Mouse (Mus musculus): ENCODE measurements around the gene Tigar.

Gene Tigar

DNA sequence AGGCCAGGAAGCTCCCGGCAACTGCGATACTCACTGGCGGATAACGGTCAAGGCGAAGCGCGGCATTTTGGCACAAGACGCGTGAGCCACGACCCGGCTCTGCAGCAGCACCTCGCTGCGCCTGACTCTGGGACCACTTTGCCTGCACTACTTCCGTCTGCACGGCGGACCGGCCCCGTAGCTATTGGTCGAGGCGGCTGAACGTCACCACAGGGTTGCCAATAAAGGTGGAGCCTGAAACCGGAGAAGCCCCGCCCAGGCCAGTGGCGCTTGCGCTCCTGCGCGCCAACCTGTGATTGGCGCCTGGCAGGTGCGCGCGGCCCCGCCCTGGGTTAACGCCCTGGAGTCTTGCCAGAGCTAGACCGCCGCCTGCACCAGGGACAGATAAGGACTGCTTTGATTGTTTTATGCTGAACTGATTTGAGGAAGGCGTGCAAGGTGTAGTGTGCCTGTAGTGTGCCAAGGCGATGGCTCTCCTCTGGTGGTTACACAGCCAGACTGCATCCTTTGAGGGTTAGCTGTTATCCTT lies at the start of gene Tigar:
TSS of gene Tigar (minus strand) at position 156 of the 529 bp plus-strand sequence.
- DNase-seq, result peak; percentile 88

DNA sequence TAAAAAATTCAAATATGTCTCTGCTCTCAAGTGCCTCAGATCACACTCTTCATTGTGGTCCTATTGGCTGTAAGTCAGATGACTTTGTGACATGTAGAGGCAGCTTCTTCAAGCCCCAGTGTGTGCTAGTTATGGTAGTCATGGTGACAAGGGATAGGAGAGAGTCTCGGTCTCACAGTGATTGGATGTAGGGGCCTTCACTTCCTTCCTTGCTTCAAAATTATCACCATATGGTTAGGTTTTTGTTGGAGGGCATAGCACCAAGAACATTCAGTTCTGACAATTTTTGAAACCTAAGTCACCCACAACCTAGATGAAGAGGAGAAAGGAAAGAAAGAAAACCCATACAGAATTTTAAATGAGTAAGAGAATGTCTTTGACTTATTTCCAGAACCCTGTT lies 48.0 kb upstream of the Tigar start:
- DNase-seq, result no peak

DNA sequence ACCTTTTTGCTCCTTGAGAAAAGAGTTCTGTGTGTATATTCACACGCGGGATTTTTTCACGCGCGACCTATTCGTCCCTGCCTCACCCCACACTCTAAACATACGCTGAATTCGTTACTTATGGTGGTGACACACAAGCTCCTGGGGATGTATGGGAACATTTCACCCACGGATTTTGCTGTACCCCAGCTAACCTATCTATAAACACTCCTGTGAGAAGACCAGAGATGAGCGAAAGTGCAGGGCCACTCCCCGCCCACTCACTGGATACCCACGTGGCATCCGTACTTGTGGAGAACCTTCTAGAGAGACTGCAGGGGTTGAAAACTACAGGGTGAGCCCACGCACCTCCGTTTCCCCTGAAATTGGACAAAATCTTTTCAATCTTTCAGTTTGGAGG lies 46.1 kb upstream of the Tigar start:
- peak; percentile 14 for DNase-seq

DNA sequence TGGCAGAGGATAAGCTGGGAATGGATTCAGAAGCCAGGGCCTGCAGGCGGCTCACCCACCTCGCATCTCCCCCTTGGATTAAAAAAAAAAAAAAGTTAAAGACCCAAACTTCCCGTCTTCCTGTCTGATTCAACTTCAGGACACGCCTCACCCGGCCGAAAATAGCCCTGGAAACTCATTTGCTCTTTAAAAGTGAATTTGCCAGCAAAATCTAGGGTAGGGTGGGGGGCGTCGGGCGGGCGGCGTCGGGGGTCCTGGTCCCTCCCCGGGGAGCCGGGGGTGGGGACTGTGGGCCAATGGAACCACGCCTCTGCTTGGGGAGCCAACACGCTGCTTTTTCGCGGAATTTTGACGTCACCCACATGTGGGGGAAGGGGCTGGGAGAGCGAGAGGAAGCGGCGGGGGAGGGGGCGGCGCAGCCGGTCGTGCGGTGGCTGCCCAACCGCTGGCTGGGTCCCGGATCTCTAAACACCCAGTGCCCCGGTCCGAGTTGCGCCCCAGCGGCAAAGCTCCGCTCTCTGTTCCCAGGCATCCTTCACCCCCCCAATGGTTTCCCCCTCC lies 45.4 kb upstream of the Tigar start:
- DNase-seq, result peak; percentile 71

DNA sequence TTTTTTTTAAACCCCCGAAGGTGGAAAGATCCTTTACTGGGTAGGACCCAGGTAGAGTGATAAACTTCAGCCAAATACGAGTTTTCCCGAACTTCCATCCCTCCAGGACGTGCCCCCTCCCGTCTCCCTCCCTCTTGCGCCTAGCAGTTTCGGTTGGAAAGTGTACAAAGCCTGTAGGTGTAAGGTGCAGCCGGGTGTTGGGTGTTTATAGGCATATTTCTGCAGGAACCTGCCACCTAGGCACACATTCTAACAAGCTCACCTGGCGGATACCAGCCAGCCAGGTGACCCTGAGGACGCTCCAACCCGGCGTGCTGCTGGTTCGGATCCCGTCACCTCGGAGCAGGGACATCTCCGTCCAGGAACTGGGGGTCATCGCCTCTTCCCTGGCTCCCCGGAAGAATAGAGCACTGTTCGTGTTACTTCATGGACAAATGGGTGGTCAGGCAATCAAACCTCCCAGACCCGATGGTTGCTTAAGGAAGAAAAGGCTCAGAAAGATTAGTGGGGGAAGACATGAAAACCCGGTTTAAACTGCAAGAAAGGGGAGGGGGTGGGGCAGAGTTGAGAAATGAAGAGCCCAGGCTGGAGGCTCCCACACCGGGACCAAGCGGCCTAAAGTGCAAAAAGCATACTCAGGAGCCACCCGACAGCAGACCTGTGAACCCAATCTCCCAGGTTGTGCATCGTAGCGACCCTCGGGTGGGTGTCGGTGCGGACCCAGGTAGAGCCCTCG lies 44.8 kb upstream of the Tigar start:
- DNase-seq, result no peak

DNA sequence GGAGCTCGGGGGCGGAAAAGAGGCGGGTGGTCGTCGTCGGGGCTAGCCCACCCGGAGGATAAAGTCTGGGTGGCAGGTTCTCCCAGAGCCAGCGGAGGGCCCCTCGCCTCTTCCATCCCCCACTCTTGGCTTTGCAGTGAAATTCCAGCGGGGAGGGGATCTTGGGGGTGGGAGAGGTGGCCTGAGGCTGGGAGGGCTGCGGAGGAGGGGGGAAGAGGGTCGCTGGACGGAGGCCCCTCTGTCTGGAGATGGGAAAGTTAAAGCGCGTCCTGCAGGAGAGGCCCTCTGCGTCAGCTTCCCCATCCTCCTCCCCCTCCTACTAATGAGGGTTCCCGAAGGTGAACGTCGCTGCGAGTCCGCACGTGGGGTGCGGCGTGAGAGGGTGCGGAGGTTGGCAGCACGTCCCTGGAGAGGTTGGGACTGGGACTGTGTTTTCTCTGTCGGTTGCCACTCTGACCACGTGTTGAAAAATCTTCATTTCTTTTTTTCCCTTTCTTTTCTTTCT lies 44.0 kb upstream of the Tigar start:
- peak; percentile 30 for DNase-seq

DNA sequence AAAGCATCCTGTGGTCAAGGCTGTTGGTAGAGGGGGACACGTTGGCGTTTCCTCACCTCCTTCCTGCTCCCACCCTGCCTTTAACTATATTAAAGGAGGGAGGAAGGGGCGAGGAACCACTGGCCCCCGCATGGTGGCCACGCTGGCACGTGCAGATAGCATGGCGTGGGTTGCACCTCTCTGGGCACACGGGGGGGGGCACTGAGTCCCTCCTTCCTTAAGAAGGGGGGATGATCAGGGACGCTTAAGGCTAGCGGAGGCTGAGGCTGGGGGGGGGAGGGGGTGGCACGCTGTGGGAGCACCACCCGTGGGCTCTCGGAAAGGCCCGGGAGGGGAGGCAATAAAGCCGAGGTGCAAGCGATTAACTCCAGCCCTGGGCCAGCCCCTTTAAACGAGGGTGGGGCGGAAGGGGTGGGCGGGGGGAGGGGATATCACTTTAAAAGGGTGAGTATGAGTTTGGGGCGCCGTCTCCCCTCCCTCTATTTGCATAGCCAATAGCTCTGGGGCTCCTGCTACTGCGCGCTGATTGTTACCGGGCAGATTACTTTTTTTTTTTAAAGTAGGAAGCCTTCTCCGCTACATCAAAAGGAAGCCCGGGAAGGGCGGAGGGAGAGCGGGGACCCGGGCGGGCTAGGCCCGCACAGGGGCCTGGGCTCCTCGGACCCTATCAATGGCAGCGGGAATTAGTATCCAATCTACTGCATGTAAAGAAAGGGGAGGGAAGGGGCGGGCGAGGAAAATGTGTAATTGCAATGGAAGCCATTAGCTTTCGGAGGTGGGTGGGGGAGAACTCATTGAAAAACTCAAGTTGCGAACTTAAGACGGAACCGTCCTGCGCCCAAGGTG lies 43.0 kb upstream of the Tigar start, which contains the start of gene Ccnd2:
TSS of gene Ccnd2 (minus strand) at position 88 of the 846 bp plus-strand sequence.
- DNase-seq, result peak; percentile 86

DNA sequence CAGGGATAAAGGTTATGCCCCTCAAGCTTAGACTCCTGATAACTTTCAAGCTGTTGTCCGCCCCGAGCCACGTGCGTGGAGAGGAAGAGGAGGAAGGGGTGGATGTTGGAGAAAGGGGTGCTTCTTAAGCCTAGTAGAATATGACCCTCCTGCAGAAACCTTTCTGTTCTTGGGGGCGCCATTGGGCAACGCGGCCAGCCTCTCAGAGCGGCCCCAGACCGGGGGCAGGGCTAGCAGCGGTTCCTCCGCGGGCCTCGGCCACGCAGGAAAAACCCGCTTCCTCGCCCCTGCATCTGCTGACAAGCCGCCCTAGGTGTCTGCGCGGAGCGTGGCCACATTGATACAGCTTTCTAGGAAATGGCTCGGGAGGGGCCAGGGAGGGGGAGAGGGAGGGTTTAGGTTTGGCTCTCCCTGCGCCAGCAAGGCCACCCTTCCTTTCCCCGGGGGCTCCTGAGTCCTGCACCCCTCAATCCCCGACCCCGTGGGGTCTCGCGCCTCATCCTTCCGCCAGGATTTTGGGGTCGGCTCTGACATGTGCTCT lies 42.3 kb upstream of the Tigar start:
- DNase-seq, result peak; percentile 82

DNA sequence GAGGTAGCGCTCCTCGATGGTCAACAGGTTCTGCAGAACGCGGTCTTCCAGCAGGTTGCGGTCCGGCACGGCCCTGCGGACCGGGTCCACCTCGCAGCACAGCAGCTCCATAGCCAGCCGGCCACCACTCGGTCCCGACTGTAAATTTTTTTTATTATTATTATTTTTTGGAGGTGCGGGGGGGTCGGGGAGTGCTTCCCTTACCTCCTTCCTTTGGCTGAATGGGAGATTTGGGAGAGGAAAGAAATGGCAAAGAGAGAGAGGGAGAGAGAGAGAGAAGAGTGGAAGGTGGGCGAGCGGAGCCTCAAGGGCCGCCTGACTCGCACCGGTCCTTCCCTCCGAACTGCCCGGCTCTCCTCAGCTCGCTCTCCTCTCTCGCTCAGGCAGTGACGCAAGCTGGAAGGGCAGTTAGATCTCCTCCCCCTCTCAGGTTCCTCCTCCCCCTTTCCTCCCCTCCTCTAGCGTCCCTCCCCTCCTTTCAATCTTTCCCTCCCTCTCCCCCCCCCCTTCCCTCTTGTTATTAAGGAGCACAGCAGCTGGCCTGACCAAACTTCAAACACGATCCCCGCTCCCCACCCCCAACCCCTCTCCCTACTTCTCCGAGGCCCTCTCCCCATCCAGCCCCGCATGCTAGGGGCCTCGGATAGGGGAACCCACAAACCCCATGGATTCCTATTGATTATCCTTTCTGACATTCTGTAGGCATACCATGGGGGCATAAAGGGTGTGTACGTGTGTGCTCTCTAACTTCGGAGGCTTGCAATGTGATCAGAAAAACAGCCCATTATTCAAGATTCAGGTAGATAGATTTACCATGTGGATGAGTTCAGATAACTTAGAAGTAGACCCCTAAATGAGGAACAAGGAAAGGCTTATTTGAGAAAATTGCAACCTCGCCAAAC lies 41.6 kb upstream of the Tigar start:
- DNase-seq, result peak; percentile 83

DNA sequence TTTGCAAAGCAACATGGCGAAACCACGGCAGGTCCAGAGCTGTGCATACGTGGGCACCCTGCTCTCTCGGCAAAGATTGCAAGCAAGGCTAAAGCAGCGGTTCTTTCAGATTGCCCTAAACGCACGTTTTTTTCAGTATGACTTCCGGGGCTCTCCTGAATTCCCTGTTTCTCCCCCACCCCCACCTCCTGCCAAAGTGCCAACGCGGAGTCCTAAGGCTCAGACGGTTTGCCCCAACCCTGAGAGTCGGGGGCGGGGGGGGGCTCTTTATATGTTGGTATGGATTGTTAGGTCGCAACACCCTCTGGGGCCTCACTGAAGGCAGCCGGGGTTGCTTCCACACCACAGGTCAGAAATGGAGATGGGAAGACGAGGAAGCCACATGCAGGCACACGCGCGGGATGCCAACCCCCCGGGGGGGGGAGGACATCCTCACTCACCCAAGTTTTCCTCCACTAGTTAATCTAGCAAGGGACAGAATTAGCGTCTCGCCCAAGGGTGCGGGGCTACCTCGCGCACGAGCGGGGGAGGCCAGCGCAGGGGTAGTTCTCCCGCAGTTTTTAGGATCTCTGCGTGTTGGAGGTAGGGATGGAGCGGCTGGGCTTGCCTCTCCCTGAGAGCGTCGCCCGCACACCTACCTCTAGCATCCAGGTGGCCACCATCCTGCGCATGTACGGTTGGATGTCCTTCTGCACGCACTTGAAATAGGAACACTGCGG lies 40.7 kb upstream of the Tigar start:
- peak; percentile 19 for DNase-seq

DNA sequence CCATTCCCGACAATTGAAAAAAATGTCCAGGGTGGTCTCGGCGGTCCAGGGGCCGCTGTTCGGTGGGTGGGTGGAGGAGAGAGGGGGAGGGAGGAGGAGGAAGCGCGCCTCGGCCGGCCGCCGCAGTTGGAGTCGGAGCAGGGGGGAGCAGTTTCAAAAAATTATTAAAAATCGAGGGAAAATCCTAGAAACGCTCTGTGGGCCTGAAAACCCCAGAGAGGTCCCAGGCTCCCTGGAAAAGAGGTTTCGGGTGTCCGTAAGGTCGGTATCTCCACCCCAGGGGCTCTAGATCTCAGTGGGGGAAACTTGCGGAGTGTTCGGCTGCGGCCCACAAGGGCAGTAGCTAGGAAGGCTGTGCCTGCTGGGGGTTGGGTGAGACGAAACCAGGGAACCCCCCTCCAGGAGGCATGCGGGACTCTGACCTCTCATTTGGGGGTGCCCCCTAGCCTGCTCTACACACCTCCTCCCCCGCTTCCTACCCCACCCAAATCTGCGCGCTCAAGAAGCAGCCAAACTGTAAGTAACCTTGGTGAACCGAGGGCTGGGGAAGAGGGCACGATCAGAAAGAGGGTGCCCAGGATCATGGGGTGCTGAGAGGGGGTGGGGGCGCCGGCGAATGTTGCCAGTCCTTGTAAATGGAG lies 40.1 kb upstream of the Tigar start:
- DNase-seq, result no peak

DNA sequence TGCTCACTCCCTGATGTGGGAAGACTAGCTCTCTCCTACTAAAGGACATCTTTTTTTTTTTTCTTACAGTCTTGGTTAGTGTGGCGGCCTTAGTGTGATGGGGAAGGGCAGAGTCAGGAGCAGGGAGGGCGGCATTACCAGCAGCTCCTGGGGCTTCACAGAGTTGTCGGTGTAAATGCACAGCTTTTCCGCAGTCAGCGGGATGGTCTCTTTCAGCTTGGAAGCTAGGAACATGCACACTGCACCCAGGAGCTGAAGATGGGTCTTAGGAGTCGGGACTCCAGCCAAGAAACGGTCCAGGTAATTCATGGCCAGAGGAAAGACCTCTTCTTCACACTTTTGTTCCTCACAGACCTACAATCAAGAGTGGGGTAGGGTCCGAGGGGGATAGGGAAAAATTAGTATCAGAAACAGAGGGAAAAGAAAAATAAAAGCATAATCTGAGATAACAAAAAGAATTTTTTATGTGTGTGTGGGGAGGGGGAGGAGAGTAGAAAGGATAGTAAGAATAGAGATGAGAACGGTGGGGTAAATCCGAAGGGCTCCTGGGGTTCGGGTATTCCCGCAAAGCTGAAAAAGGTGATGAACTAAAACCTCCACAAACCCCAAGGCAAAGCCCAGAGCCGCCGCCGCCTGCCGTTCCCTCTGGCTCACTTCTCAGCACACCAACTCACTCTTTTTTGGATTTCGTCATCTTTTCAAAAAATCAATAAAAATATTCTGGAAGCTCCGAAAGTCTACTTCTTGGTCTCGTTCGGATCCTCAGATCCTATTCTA lies 39.4 kb upstream of the Tigar start:
- no peak for DNase-seq

DNA sequence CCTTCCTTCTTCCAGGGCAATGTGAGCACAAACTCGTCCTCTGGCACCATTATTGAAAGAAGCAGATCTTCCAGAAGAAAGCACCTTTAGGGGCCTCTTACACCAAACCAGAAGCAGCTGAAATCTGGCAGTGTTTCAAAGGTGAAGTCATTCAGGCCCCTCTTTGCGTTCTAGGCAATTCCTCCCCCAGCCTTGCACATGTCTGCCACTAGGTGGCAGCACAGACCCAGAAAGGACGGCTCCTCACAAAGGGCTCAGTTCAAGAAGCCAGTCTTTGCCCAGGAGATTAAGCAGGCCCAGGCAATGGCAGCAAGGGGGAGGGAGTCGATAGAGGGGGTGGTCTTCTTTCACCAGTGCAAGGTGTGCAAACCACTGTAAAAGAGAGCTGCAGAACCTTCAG lies 38.3 kb upstream of the Tigar start:
- DNase-seq, result peak; percentile 82

DNA sequence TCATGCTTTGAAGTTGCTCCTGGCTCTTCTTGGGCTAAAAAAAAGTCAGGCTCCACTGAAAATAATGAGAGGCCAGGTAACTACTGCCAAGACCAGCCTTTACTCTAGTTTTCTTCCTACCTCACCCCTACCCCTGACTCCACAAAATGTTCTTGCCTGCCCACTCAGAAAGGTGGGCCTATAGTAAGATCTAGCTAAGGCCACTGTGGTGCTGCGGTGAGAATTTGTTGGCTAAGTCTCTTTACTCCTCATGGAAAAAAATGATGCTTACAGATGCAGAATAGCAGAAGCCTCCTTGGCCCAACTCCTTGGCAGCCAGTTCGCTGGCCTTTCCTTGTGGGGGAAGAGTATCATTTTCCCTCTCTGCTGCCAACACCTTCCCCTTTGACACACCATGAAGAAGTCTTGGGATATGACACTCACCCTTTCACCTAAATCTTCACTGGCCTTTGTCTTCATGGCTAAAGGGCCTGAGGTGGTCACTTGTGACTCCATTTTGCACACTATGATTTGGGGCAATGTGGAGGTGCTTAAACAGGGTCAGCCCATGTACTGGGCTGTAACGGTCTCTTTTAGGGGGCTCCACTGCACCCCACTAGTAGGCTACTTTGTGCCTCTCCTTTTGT lies 37.1 kb upstream of the Tigar start:
- DNase-seq, result no peak

DNA sequence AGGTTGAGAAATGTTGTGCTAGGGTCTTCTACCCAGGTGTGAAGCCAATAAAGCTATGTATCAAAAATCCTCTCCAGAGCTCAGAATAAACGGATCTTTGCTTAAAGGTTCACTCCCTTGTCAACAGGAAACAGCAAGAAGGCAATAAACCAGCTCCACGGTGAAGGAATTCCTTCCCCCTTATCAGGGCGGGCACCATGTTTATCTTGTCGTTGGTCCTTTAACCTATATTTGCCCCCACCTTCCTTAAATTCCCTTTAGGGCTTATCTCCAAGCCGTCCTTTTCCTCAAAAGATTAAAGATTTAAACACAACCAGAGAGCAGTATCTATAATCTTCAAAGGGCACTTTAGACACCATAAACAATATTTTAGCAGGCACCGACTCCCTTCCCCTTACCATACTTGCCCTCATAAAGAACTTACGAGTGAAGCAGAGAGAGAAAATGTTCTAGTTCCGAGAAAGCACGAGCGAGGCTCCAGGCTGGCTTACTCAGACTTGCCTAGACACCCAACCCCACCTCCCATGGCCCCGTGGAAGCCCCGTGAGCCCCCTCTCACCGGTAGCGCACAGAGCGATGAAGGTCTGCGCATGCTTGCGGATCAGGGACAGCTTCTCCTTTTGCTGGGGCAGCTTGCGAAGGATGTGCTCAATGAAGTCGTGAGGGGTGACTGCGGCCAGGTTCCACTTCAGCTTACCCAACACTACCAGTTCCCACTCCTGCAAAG lies 36.3 kb upstream of the Tigar start:
- DNase-seq, result no peak

DNA sequence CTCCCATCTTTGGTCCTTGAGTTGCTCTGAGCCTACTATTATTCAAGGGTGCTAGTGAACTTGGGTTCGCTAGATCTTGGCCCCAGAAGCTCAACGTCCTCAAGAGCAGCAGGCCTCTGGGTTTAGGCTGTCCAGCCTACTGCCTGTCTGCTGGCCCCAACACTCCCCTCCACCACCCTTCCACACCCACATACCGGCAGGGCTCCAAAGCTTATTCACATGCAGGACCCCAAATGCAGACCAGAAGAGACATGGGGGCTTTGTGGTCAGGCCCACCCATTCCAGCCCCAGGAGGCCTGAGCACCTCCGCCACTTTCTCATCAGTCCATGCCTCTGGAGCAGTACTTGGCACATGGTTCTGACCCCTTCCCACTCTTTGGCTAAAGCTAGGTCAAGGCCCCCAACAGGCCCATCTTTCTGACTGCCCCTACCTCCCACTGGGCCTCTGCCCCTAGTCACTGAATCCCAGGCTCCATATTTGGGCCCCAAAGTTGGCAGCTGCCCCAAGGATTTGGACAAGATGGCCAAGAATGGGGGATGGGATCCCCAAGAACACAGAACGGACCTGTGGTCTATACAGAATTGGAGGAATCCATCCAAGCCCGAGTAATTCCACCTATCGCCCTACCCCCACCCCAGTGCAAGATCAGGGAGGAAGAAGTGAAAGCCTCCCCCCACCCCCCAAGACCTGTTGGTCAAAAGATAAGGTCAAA lies 34.4 kb upstream of the Tigar start:
- no peak for DNase-seq

DNA sequence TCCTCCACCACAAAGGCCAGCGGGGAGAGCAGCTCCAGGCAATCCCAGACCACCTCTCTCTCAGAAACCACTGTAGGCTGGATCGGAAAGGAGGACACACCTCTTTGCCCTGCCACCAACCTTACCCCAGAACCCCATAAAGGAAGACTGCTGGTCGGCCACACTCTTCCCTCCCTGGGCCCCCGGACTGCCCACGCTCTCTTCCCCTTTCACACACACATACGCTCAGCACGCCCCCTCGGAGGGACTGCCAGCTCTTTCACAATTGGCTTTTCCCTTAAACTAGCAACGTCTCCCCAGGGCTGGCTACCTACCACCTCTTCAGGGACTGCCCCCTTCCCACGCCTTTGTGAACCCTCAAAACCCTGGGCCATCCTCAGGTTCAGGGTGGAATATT lies 33.8 kb upstream of the Tigar start:
- DNase-seq, result peak; percentile 25

Data from liver (tissue).